Mouse (Mus musculus) MEL-GATA-1-ER (cell line): ENCODE data around the gene Stxbp6.

Experiments used
- DNase-seq: peaks from one replicate; pipeline ENCODE4 v3.0.0-alpha.2; 2012; ENCODE audit warnings: low read depth; ENCODE audit errors: extremely low read depth

The Stxbp6 gene

GRCm38 (mm10) chr12:44919613-44920012 is 154.9 kb downstream of the Stxbp6 start:
- no peak for DNase-seq

GRCm38 (mm10) chr12:44918929-44919328 is 155.6 kb downstream of the Stxbp6 start:
- no peak for DNase-seq

GRCm38 (mm10) chr12:44913854-44914253 is 160.7 kb downstream of the Stxbp6 start:
- DNase-seq, result no peak

GRCm38 (mm10) chr12:44908028-44908702 is 166.3 kb downstream of the Stxbp6 start:
- no peak for DNase-seq

- no peak for DNase-seq
These were observed 168.5 kb downstream of the Stxbp6 start for GRCm38 (mm10) chr12:44906001-44906400.

- DNase-seq, result no peak
These were observed 171.2 kb downstream of the Stxbp6 start for GRCm38 (mm10) chr12:44903205-44903732.

GRCm38 (mm10) chr12:44899173-44899870 is 175.2 kb downstream of the Stxbp6 start:
- DNase-seq, result no peak

- DNase-seq, result no peak
These were observed 178.0 kb downstream of the Stxbp6 start for GRCm38 (mm10) chr12:44896460-44896859.

- DNase-seq, result no peak
These were observed 184.7 kb downstream of the Stxbp6 start for GRCm38 (mm10) chr12:44889677-44890393.

GRCm38 (mm10) chr12:44886826-44887225 is 187.7 kb downstream of the Stxbp6 start:
- DNase-seq, result no peak

- no peak for DNase-seq
These were observed 201.8 kb downstream of the Stxbp6 start for GRCm38 (mm10) chr12:44872697-44873096.

GRCm38 (mm10) chr12:44865442-44865841 is 209.1 kb downstream of the Stxbp6 start:
- no peak for DNase-seq

- no peak for DNase-seq
These were observed 215.1 kb downstream of the Stxbp6 start for GRCm38 (mm10) chr12:44859454-44859853.

- peak; percentile 6 for DNase-seq
These were observed 216.2 kb downstream of the Stxbp6 start for GRCm38 (mm10) chr12:44858110-44858885.

GRCm38 (mm10) chr12:44852024-44852423 is 222.5 kb downstream of the Stxbp6 start:
- DNase-seq, result no peak

GRCm38 (mm10) chr12:44850516-44850915 is 224.0 kb downstream of the Stxbp6 start:
- no peak for DNase-seq

- DNase-seq, result no peak
These were observed 225.9 kb downstream of the Stxbp6 start for GRCm38 (mm10) chr12:44848483-44849221.

GRCm38 (mm10) chr12:44840585-44840984 is 233.9 kb downstream of the Stxbp6 start:
- no peak for DNase-seq

GRCm38 (mm10) chr12:44839594-44840373 is 234.7 kb downstream of the Stxbp6 start:
- no peak for DNase-seq
